Mouse (Mus musculus) urinary bladder, adult 18-20 months (tissue): ENCODE measurements around the gene Nudt16.
A peak's percentile ranks its signal among the peaks of the same experiment; 100 is the strongest.
"Not testable (repeated sequence)": the region's sequence is repeated elsewhere in the genome, so short reads cannot be mapped to it uniquely, and the experiment has no call there.

Experiments
- DNase-seq, 2 experiments: peaks; one replicate each; pipeline ENCODE4 v3.0.0; 2022; ENCODE audit warnings: low spot score in 2 of 2, mixed read lengths in 2 of 2

Gene Nudt16

GRCm38 (mm10) chr9:105131253-105132001 is at the start of gene Nudt16:
Gene Nudt16, minus strand, starts transcription at chr9:105131824.
- DNase-seq: peak; percentile 83 to 88

GRCm38 (mm10) chr9:105144992-105145391 is 13.4 kb upstream of the Nudt16 start, which contains the start of gene 1700080E11Rik:
Gene 1700080E11Rik, minus strand, starts transcription at chr9:105145092.
- no peak for DNase-seq

DNA sequence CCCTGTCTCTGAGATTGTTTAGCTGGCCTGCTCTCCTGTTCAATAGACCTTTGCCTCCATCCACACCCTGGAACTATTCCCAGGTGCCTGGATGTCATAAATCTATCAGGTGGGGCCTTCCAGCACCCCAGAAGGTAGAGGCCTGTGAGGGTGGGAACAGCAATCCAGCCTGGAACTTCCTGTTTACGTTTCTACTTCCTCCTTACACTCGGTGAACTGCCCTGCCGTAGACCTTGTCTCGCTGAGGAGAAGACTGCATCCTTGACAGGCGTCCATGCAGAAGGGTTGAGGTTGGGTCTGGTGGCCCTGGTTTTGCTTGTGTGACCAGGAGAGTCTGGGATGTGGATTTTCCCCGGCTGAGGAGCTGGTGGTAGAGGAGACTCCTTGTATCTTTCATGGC is 7.6 kb upstream of the Nudt16 start:
- no peak for DNase-seq

GRCm38 (mm10) chr9:105136404-105136803 is 4.8 kb upstream of the Nudt16 start:
- no peak for DNase-seq

DNA sequence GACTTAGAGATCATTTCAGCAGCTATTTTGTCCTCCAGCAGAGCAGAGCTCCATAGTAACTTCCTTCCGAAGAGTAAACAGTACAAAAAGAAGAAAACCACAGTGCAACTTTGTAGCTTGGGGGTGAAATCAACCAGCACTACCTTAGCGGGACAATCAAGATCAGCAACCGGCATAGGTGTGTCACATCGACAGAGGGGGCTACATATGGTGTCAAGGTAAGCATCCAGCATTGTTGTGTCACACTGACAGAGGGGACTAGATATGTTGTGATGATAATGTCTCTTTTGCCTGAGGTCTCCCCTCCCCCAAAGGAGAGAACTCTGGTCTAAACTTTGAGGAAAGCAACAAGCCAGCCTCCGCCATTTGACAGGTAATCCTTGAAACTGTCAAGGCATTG is 2.9 kb upstream of the Nudt16 start:
- no peak for DNase-seq

- no peak for DNase-seq
Observed at GRCm38 (mm10) chr9:105132002-105132367, 361 bp upstream of the Nudt16 start.

DNA sequence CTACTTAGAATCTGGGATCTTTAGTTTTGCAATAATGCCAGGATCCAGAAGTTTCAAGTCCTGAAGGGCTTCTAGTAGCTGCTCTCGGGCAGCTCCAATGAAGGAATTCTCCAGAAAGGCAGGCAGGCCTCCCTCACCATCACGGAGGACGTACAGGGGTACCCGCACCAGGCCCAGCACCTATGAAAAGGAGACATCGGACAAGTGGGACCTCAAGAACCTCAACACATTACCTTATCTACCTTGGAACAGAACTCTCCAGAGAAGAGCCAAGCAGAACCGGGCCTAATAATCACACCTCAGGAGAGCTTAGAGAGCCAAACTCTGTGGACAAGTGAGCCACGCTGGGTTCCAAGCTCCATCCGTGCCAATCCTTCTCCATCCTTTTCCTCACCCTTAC is 1.3 kb downstream of the Nudt16 start:
- DNase-seq: no peak

DNA sequence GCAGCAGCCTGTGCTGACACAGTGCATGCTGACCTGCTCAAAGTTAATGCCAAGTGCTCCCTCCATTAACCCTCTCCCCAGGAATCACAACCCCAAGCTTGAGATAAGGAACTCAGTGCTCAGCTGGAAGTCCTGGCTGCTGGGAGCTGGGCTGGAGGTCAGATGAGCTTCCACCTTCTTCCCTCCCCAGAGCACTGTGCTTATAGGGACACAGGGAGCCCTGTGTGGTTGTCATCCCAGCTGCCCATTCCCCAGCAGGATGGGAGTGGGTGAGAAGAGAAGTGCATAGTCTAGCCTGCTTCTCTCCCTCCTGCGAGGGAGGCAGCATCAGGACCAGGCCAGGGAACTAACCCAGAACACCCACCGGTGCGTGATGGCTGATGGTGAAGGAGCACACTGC is 6.4 kb downstream of the Nudt16 start:
- not testable (repeated sequence) for DNase-seq

DNA sequence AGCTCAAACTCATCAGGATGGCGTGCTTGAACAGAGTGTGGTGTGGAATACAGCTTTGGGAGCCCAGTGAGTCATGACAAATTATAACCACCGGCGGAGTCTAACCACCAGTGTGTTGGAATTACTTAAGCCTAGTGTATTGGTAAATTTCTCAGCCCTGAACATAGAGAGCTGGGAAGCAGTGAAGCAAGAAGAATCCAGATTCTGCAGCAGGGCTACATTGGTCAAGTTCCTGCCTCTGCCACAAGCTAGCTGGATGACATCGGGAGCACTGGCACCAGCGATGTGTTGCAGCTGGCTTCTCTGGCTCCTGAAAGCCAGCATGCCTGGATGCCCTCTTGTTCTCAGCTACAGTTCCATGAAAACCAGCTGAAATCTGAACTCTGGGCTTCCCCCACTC is 27.7 kb downstream of the Nudt16 start:
- no peak for DNase-seq

DNA sequence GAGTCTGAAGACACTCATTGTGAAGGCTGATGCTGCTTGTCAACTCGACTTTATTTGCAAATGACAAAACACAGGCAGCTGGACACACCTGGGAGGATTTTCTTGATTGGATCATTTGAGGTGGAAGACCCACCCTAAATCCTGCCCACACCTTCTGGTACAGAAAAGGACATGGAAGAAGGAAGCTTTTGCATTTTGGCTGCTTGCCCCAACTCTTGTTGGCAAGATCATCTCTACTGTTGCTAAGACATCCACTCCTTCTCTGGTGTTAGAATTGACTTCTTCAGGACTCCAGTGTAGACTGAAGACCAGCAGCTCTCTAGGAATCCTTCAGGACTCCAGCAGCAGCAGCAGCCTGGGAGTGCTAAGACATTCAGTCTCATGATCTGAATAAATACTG is 29.7 kb downstream of the Nudt16 start:
- DNase-seq: no peak

GRCm38 (mm10) chr9:105100807-105101570 is 30.6 kb downstream of the Nudt16 start:
- no peak for DNase-seq

GRCm38 (mm10) chr9:105080246-105080645 is 51.4 kb downstream of the Nudt16 start:
- no peak for DNase-seq
